Mouse (Mus musculus): ENCODE results near the gene Iqcd. TPM values are rescaled to one million over a fixed set of nuclear protein-coding genes. Genes with fewer than 3 reads are reported as not detected.

Gene Iqcd
- total RNA-seq, 2 experiments from 2014 or later, result not detected

DNA sequence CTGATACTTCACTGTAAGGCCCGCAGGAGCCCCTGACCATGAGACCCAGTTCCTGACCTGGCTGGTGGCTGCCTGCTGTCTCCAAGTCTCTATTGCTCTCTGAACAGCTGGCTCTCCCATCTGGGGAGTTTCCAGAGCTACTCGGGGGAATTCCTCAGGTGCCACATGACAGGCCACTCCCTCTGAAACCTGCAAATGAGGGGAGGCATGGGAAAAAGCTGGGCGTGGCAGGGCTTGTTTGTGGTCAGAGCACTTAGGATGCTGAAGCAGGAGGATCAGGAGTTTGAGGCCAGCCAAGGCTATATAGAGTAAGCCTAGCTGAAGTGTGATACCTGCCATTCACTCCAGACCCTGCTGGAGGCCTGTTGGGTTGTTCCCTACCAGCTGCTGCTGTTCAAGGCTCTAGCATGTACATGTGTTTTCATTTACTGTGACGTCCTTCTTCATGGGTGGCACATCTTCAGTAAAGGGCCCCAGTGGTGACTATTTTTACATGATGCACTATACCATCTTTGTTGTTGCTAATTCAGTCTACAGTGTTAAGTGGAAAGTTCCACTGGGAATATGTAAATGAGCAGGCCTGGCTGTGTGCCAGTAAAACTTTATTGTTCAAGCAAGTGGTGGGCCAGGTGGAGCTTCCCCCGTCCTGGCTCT is 33.5 kb downstream of the Iqcd start:
- intact Hi-C loops (cut with DNase I), result no loop called here
- no peak for DNase-seq

- no peak for DNase-seq
- intact Hi-C loops (cut with DNase I), result no loop called here
Measured at GRCm38 (mm10) chr5:120624427-120624826, 35.6 kb downstream of the Iqcd start.

GRCm38 (mm10) chr5:120626399-120626798 is 37.6 kb downstream of the Iqcd start:
- no peak for DNase-seq
- intact Hi-C loops (cut with DNase I), result no loop called here

DNA sequence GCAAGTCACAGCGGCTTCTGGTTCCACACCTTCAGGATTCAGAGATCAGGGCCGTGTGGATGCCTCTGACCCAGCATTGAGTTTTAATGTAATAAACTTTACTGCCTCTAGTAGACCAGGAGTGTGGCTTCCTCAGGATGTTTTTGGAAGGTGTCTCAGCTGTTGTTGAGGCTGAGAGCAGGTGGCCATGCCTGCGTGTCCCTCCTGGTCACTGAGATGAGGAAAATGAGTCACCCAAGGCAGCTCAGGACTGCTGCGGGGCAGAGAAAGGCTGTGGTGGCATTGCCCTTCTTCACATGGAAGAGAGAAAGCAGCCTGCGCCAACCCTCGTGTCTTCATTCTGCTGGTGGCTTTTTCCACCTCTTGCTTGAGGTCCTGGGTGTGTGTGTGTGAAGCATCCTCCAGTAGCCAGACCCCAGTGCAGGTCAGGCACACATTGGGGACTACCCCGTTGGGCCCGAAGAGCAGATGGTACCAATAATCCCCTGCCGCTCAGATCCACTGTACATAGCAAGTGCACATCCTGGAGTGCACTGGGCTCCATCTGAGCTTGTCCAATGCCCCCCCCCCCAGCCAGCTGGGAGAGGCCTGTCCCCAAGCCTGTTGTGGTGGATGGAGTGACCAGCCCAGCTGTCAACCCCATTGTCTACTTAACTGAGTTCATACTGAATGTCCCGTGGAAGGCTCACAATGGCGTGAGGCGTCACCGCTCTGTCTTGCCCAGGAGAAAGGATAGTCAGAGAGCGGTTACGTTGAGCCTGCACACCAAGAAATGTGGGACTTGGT is 38.9 kb downstream of the Iqcd start:
- DNase-seq, result no peak
- intact Hi-C loops (cut with DNase I), result no loop called here

GRCm38 (mm10) chr5:120628624-120629023 is 39.8 kb downstream of the Iqcd start:
- peak in 1 of 2 experiments; percentile 35 for DNase-seq
- intact Hi-C loops (cut with DNase I), result no loop called here

DNA sequence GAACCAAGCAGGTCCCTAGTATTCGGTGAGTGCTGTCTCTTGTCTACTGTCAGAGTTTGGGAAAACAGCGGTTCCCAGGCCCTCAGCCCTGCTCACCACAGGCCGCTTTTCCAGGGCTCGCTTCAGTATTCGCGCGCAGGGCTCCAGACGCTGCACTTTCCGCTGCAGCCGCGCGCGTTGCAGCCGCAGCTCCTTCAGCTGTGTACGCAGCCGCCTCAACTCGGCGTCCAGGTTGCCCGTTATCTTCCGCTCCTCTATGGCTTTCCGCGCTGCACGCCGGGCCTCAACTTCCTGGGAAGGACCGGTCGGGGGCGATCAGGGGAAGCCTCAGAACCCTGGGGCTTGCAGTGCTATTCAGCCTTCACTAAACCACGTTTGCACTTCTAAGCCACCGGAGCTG is 42.3 kb downstream of the Iqcd start:
- intact Hi-C loops (cut with DNase I), result no loop called here
- no peak for DNase-seq

- intact Hi-C loops (cut with DNase I), result no loop called here
- no peak for DNase-seq
Measured at GRCm38 (mm10) chr5:120631892-120632291, 43.1 kb downstream of the Iqcd start.

DNA sequence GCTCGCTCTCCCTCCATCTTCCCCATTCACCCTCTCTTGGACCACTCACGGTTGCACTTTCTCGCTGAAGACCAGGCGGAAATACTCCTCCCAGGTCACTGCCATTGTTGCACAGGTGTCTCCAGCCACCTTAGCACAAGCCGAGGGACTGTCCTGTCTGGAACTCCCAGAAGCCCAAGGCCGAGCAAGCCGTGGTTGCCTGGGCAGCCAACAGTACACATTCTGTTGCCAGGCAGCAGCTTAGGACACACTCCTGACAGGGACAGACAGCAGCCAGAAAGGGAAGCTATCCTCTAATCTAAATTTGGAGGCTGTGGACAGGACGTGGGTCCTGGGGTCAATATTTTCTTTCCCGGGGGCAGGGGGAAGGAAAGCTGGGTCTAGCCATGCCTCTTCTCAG is 45.3 kb downstream of the Iqcd start, which contains the start of gene Cfap73:
Gene Cfap73, minus strand, starts transcription at position 105 of the 400 bp plus-strand sequence.
- intact Hi-C loops (cut with DNase I), result no loop called here
- no peak for DNase-seq

DNA sequence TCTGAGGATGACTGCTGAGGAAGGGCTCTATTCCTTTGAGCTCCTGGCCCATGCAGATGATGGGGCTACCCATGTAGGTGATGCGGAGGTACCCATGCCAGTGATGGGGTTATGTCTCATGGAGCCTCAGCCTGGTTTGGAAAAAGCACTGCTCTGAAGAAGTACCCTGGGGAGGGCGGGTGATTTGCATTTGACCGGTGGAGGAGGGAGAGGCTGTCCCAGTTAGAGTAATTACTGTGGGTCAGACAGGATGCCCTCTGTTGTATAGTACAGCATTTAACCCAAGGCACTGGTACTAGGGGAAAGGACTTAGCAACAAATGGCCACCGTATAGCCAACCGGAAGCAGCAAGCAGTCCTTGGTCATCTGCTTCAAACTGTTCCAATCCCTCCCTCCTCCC is 46.0 kb downstream of the Iqcd start:
- no peak for DNase-seq
- intact Hi-C loops (cut with DNase I), result no loop called here

DNA sequence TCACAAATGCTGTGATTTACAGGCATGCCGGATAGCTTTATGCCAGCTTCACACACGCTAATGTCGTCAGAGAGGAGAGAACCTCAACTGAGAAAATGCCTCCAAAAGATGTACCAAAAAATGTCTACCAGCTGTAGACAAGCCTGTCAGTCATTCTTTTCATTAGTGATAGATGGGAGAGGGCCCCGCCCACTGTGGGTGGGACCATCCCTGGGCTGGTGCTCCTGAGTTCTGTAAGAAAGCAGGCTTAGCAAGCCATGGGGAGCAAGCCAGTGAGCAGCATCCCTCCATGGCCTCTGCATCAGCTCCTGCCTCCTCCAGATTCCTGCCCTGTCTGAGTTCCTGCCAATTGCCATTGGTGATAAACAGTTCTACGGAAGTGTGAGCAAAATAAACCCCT is 46.8 kb downstream of the Iqcd start:
- no peak for DNase-seq
- intact Hi-C loops (cut with DNase I), result no loop called here

- DNase-seq, result no peak
- intact Hi-C loops (cut with DNase I), result no loop called here
Measured at GRCm38 (mm10) chr5:120640094-120640493, 51.3 kb downstream of the Iqcd start.

GRCm38 (mm10) chr5:120643365-120644085 is 54.7 kb downstream of the Iqcd start:
- intact Hi-C loops (cut with DNase I), result no loop called here
- DNase-seq, result no peak

- no peak for DNase-seq
- intact Hi-C loops (cut with DNase I), result no loop called here
Measured at GRCm38 (mm10) chr5:120644227-120644626, 55.4 kb downstream of the Iqcd start.

GRCm38 (mm10) chr5:120645851-120646250 is 57.0 kb downstream of the Iqcd start:
- DNase-seq, result peak in 1 of 2 experiments; percentile 42
- intact Hi-C loops (cut with DNase I), result no loop called here

DNA sequence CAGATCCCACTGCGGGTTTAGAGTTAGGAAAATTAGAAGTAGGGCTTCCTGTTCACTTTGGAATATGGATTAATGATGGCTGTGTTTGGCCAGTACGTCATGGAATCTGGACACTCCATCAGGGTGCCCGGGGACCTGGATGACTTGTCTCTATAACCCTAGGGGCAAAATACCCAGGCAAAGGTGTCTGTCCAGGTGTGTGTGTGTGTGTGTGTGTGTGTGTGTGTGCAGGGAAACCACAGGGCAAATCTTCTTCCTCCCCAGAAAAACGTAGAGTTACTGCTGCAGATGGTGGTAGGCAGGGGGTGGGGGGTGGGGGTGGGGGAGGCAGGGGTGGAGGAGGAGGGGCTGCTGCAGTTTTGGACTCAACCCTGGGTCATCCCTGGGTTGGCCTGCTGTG is 58.5 kb downstream of the Iqcd start:
- no peak for DNase-seq
- intact Hi-C loops (cut with DNase I), result no loop called here

DNA sequence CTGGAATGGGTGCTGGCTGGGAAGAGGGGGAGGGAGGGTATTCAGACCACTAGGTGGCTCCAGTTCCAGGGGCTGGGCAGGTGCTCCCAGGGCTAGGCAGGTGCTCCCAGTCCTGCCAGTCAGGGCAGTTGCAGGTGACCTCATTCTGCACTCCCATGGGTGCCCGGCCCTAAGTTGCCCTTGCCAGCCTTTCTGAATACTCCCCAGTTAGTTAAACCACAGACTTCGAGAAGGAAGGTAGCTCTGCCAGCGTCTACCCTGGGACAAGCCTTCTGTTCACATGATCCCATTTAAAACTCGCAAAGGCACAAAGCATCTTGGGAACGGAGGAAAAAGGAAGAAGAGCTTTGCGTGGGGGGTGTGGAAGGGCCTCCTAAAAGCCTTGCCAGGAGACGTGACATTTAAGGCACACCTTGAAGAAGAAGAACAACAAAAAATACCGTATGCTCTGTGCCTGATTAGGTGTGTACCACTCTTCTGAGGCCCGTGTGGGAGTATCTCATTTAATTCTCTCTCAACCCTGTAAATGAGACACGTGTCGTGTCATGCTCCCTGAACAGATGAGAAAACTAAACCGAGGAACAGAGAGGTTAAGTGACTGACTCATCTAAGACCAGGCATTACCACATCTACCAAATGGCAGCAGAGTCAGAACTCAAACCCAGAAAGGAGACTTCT is 59.1 kb downstream of the Iqcd start:
- intact Hi-C loops (cut with DNase I), result no loop called here
- DNase-seq, result no peak

- peak; percentile 32 to 47 for DNase-seq
- intact Hi-C loops (cut with DNase I), result no loop called here
Measured at GRCm38 (mm10) chr5:120648569-120649373, 60.0 kb downstream of the Iqcd start, which contains the start of gene Rasal1. Rasal1 (plus strand) TSS chr5:120648812.

- DNase-seq, result no peak
- intact Hi-C loops (cut with DNase I), result no loop called here
Measured at GRCm38 (mm10) chr5:120649374-120649933, 60.6 kb downstream of the Iqcd start.

DNA sequence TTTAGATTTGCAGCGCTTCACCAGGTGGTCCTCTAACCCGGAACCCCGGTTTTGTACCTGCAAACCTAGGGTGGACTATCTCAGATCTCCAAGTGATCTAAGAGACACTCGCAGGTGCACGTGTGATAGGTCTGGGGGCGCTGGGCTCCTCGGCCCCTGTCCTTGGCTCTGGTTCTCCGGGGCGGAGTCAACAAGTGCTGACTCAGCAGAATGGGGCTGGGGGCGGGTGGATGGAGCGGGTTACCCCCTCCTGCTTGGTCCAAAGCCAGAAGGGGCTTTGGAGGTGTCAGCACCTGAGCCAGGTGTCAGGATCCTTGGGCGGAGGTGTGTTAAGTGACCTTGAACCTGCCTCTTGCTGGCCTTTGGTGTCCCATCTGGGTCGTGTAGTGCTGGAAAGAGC is 61.1 kb downstream of the Iqcd start:
- intact Hi-C loops (cut with DNase I), result no loop called here
- DNase-seq, result no peak

DNA sequence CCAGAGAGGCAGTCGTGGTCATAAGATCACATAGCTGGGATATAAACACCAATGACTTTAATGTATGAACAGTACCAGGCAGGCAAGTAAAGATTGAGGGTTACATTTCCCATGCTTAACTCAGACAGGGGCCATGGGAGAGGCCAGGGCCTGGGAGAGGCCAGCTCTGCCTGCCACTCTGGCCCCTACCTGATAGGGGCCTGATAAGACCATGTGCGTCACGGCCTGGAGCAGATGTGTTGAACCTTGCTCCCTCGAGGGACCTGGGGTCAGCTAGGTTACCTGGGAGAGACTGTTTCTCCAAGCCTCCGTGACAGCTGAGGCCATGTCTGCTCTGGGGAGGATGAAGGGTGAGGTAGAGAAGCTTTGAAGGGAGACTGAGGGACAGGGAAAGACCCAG is 62.4 kb downstream of the Iqcd start:
- no peak for DNase-seq
- intact Hi-C loops (cut with DNase I), result no loop called here

Measured in heart, postnatal 36 days (tissue).